Mouse (Mus musculus): ENCODE measurements around the gene Rita1. TPM values are rescaled to one million over a fixed set of nuclear protein-coding genes. Genes with fewer than 3 reads are reported as not detected.

Gene Rita1
- polyA plus RNA-seq, 1 experiment from 2014 or later = 4.0 TPM

GRCm38 (mm10) chr5:120583511-120583910 lies 28.9 kb downstream of the Rita1 start:
- Histone ChIP-seq H3K27me3 (no peaks in the 10 kb centered on the region), H3K9me3 (replicated peaks) (no peaks in the 10 kb centered on the region), H3K9ac (no peak overlapping the region), H3K4me3 (replicated peaks) (no peak overlapping the region), H3K4me2 (no peak overlapping the region), H3K36me3 (replicated peaks) (peaks cover 66% of the 10 kb centered on the region), H3K27ac (replicated peaks) (no peak overlapping the region), H3K4me1 (replicated peaks) (peaks cover 79% of the 10 kb centered on the region)
- 86% methylated on average over 4 of the region's 4 CpGs for WGBS (ENCODE audit: insufficient replicate concordance)
- no peak for ATAC-seq (ENCODE audit: insufficient read depth)

- Histone ChIP-seq H3K4me2 (no peak overlapping the region), H3K9me3 (replicated peaks) (no peaks in the 10 kb centered on the region), H3K27ac (replicated peaks) (peak overlapping the region; percentile 19; the same call in 1 of the 2 replicates), H3K4me3 (replicated peaks) (no peak overlapping the region), H3K27me3 (no peaks in the 10 kb centered on the region), H3K4me1 (replicated peaks) (peaks cover 86% of the 10 kb centered on the region), H3K36me3 (replicated peaks) (peaks cover 66% of the 10 kb centered on the region), H3K9ac (no peak overlapping the region)
- 78% methylated on average over 9 of the region's 9 CpGs for WGBS (ENCODE audit: insufficient replicate concordance)
- no peak for ATAC-seq (ENCODE audit: insufficient read depth)
Observed at GRCm38 (mm10) chr5:120582002-120582401, 30.4 kb downstream of the Rita1 start.

GRCm38 (mm10) chr5:120579898-120580626 lies 32.3 kb downstream of the Rita1 start:
- Histone ChIP-seq H3K36me3 (replicated peaks) (peaks cover 60% of the 10 kb centered on the region), H3K27ac (replicated peaks) (peak overlapping the region; percentile 97), H3K27me3 (no peaks in the 10 kb centered on the region), H3K9ac (no peak overlapping the region), H3K9me3 (replicated peaks) (no peaks in the 10 kb centered on the region), H3K4me3 (replicated peaks) (no peak overlapping the region), H3K4me1 (replicated peaks) (peaks cover 85% of the 10 kb centered on the region), H3K4me2 (peak overlapping the region; percentile 72; the same call in 1 of the 2 replicates)
- no peak for ATAC-seq (ENCODE audit: insufficient read depth)
- WGBS (ENCODE audit: insufficient replicate concordance) = 88% methylated on average over 26 of the region's 26 CpGs

- no peaks in the 10 kb centered on the region for H3K27me3 ChIP-seq
- peak overlapping the region; percentile 60; the same call in 1 of the 2 replicates for H3K9ac ChIP-seq
- WGBS (ENCODE audit: insufficient replicate concordance) = 50% methylated on average over 26 of the region's 26 CpGs
- H3K4me3 ChIP-seq (replicated peaks) = 0 out of 2 replicates have a peak overlapping the region, but pooled peaks have one; percentile 36
- H3K4me1 ChIP-seq (replicated peaks) = peaks cover 85% of the 10 kb centered on the region
- H3K27ac ChIP-seq (replicated peaks) = peak overlapping the region; percentile 97
- peak overlapping the region; percentile 72 for H3K4me2 ChIP-seq
- ATAC-seq (ENCODE audit: insufficient read depth) = no peak
- no peaks in the 10 kb centered on the region for H3K9me3 ChIP-seq (replicated peaks)
- H3K36me3 ChIP-seq (replicated peaks) = peaks cover 60% of the 10 kb centered on the region
Observed at GRCm38 (mm10) chr5:120579211-120579897, 33.0 kb downstream of the Rita1 start.

- Histone ChIP-seq H3K4me3 (replicated peaks) (peak overlapping the region; percentile 36), H3K27me3 (no peaks in the 10 kb centered on the region), H3K9ac (peak overlapping the region; percentile 60), H3K36me3 (replicated peaks) (peaks cover 56% of the 10 kb centered on the region), H3K4me1 (replicated peaks) (peaks cover 84% of the 10 kb centered on the region), H3K27ac (replicated peaks) (peak overlapping the region; percentile 97), H3K9me3 (replicated peaks) (no peaks in the 10 kb centered on the region), H3K4me2 (peak overlapping the region; percentile 72)
- WGBS (ENCODE audit: insufficient replicate concordance) = 17% methylated on average over 12 of the region's 12 CpGs
- ATAC-seq (ENCODE audit: insufficient read depth) = peak; percentile 50
Observed at GRCm38 (mm10) chr5:120578504-120579081, 33.8 kb downstream of the Rita1 start.

GRCm38 (mm10) chr5:120577935-120578441 lies 34.4 kb downstream of the Rita1 start:
- H3K9ac ChIP-seq = peak overlapping the region; percentile 60
- peak overlapping the region; percentile 36 for H3K4me3 ChIP-seq (replicated peaks)
- peak overlapping the region; percentile 72 for H3K4me2 ChIP-seq

GRCm38 (mm10) chr5:120576781-120577301 lies 35.5 kb downstream of the Rita1 start:
- peaks cover 73% of the 10 kb centered on the region for H3K4me1 ChIP-seq (replicated peaks)
- peak overlapping the region; percentile 72 for H3K4me2 ChIP-seq
- ATAC-seq (ENCODE audit: insufficient read depth) = peak; percentile 79
- peaks cover 45% of the 10 kb centered on the region for H3K36me3 ChIP-seq (replicated peaks)
- H3K27me3 ChIP-seq = no peaks in the 10 kb centered on the region
- no peaks in the 10 kb centered on the region for H3K9me3 ChIP-seq (replicated peaks)
- H3K4me3 ChIP-seq (replicated peaks) = 0 out of 2 replicates have a peak overlapping the region, but pooled peaks have one; percentile 4
- peak overlapping the region; percentile 33 for H3K9ac ChIP-seq
- 39% methylated on average over 11 of the region's 11 CpGs for WGBS (ENCODE audit: insufficient replicate concordance)
- peak overlapping the region; percentile 97 for H3K27ac ChIP-seq (replicated peaks)

More at GRCm38 (mm10) chr5:120577935-120578441, 34.4 kb downstream of the Rita1 start:
- H3K36me3 ChIP-seq (replicated peaks) = peaks cover 55% of the 10 kb centered on the region
- H3K4me1 ChIP-seq (replicated peaks) = peaks cover 79% of the 10 kb centered on the region
- H3K27me3 ChIP-seq = no peaks in the 10 kb centered on the region
- ATAC-seq (ENCODE audit: insufficient read depth) = peak; percentile 76
- WGBS (ENCODE audit: insufficient replicate concordance) = 20% methylated on average over 10 of the region's 10 CpGs
- no peaks in the 10 kb centered on the region for H3K9me3 ChIP-seq (replicated peaks)
- peak overlapping the region; percentile 97 for H3K27ac ChIP-seq (replicated peaks)

GRCm38 (mm10) chr5:120574469-120575063 lies 37.8 kb downstream of the Rita1 start:
- H3K9ac ChIP-seq = no peak overlapping the region
- WGBS (ENCODE audit: insufficient replicate concordance) = 68% methylated on average over 10 of the region's 10 CpGs
- no peak overlapping the region for H3K4me2 ChIP-seq
- H3K4me1 ChIP-seq (replicated peaks) = peaks cover 81% of the 10 kb centered on the region
- H3K27ac ChIP-seq (replicated peaks) = no peak overlapping the region; the same call in 1 of the 2 replicates
- H3K27me3 ChIP-seq = no peaks in the 10 kb centered on the region
- H3K4me3 ChIP-seq (replicated peaks) = no peak overlapping the region
- no peak for ATAC-seq (ENCODE audit: insufficient read depth)
- no peaks in the 10 kb centered on the region for H3K9me3 ChIP-seq (replicated peaks)
- peaks cover 26% of the 10 kb centered on the region for H3K36me3 ChIP-seq (replicated peaks)

- H3K4me2 ChIP-seq = no peak overlapping the region
- H3K9ac ChIP-seq = no peak overlapping the region
- no peaks in the 10 kb centered on the region for H3K27me3 ChIP-seq
- H3K9me3 ChIP-seq (replicated peaks) = no peaks in the 10 kb centered on the region
- H3K4me1 ChIP-seq (replicated peaks) = peaks cover 81% of the 10 kb centered on the region
- no peak overlapping the region for H3K27ac ChIP-seq (replicated peaks)
- no peak for ATAC-seq (ENCODE audit: insufficient read depth)
- no peak overlapping the region for H3K4me3 ChIP-seq (replicated peaks)
- peaks cover 30% of the 10 kb centered on the region for H3K36me3 ChIP-seq (replicated peaks)
- WGBS (ENCODE audit: insufficient replicate concordance) = 80% methylated on average over 14 of the region's 14 CpGs
Observed at GRCm38 (mm10) chr5:120571056-120571740, 41.2 kb downstream of the Rita1 start.

- H3K36me3 ChIP-seq (replicated peaks) = peaks cover 32% of the 10 kb centered on the region
- no peak for ATAC-seq (ENCODE audit: insufficient read depth)
- no peak overlapping the region for H3K9ac ChIP-seq
- H3K4me1 ChIP-seq (replicated peaks) = peaks cover 82% of the 10 kb centered on the region
- H3K27ac ChIP-seq (replicated peaks) = no peak overlapping the region; the same call in 1 of the 2 replicates
- H3K4me3 ChIP-seq (replicated peaks) = no peak overlapping the region
- H3K27me3 ChIP-seq = no peaks in the 10 kb centered on the region
- H3K9me3 ChIP-seq (replicated peaks) = no peaks in the 10 kb centered on the region
- H3K4me2 ChIP-seq = no peak overlapping the region
- WGBS (ENCODE audit: insufficient replicate concordance) = 62% methylated on average over 11 of the region's 11 CpGs
Observed at GRCm38 (mm10) chr5:120570289-120570897, 42.0 kb downstream of the Rita1 start.
